Mouse (Mus musculus): ENCODE measurements at regions not wholly inside any gene's neighbourhood (a gene's known extent, or its start where the extent isn't known, plus 50 kb on each side); places are given as distances from the start of the nearest gene placed in this dataset.
"Not testable (repeated sequence)": the region's sequence is repeated elsewhere in the genome, so short reads cannot be mapped to it uniquely, and the experiment has no call there.

- DNase-seq, result no peak
These were observed 459.0 kb upstream of the N6amt1 start for GRCm38 (mm10) chr16:86894982-86895381.

GRCm38 (mm10) chr16:86894333-86894732 is 459.7 kb upstream of the N6amt1 start:
- no peak for DNase-seq

GRCm38 (mm10) chr16:86888421-86888820 is 465.6 kb upstream of the N6amt1 start:
- DNase-seq, result no peak

- no peak for DNase-seq
These were observed 466.4 kb upstream of the N6amt1 start for GRCm38 (mm10) chr16:86887605-86888004.

- DNase-seq, result no peak
These were observed 470.1 kb upstream of the N6amt1 start for GRCm38 (mm10) chr16:86883862-86884261.

GRCm38 (mm10) chr16:86882529-86882928 is 471.5 kb upstream of the N6amt1 start:
- DNase-seq, result peak; percentile 39

GRCm38 (mm10) chr16:86881583-86881982 is 472.4 kb upstream of the N6amt1 start:
- no peak for DNase-seq

- no peak for DNase-seq
These were observed 493.2 kb upstream of the N6amt1 start for GRCm38 (mm10) chr16:86860828-86861227.

- no peak for DNase-seq
These were observed 498.1 kb upstream of the N6amt1 start for GRCm38 (mm10) chr16:86855891-86856290.

GRCm38 (mm10) chr16:86855312-86855711 is 498.7 kb upstream of the N6amt1 start:
- no peak for DNase-seq

- no peak for DNase-seq
These were observed 500.6 kb upstream of the N6amt1 start for GRCm38 (mm10) chr16:86853398-86853797.

GRCm38 (mm10) chr16:86838457-86839337 is 515.3 kb upstream of the N6amt1 start:
- DNase-seq, result peak; percentile 3

- no peak for DNase-seq
These were observed 526.3 kb upstream of the N6amt1 start for GRCm38 (mm10) chr16:86827645-86828044.

GRCm38 (mm10) chr16:86826641-86827040 is 527.3 kb upstream of the N6amt1 start:
- no peak for DNase-seq

GRCm38 (mm10) chr16:86823496-86823895 is 530.5 kb upstream of the N6amt1 start:
- no peak for DNase-seq

- no peak for DNase-seq
These were observed 532.4 kb upstream of the N6amt1 start for GRCm38 (mm10) chr16:86821586-86821985.

GRCm38 (mm10) chr16:86818639-86819038 is 535.3 kb upstream of the N6amt1 start:
- DNase-seq, result not testable (repeated sequence)

GRCm38 (mm10) chr16:86816763-86817593 is 537.0 kb upstream of the N6amt1 start:
- DNase-seq, result no peak

GRCm38 (mm10) chr16:86816006-86816405 is 538.0 kb upstream of the N6amt1 start:
- DNase-seq, result no peak

GRCm38 (mm10) chr16:86812692-86813091 is 541.3 kb upstream of the N6amt1 start:
- no peak for DNase-seq

GRCm38 (mm10) chr16:86808644-86809324 is 545.2 kb upstream of the N6amt1 start:
- DNase-seq, result no peak

- DNase-seq, result no peak
These were observed 547.6 kb upstream of the N6amt1 start for GRCm38 (mm10) chr16:86806374-86806773.

- DNase-seq, result no peak
These were observed 577.9 kb upstream of the N6amt1 start for GRCm38 (mm10) chr16:86776086-86776485.
